Mouse (Mus musculus) left cerebral cortex, postnatal 4 days (tissue): ENCODE results near the gene Sh3bp5l. TPM values are rescaled to one million over a fixed set of nuclear protein-coding genes. Genes with fewer than 3 reads are reported as not detected.
"Not testable (repeated sequence)": the region's sequence is repeated elsewhere in the genome, so short reads cannot be mapped to it uniquely, and the experiment has no call there.

ENCODE experiments used
- DNase-seq: peaks from one replicate; pipeline ENCODE4 v3.0.0-alpha.2; 2022
- intact Hi-C: fragments of 180-260 bp; cut with DNase I; formaldehyde crosslinking; loops from one replicate; pipeline ENCODE4 v1.15.1; 2025
- total RNA-seq, 2 experiments: library from RNA; stranded (reverse); gene quantifications; 2 replicates each; pipeline ENCODE4 v1.2.3; 2021

Gene Sh3bp5l
- total RNA-seq, 2 experiments from 2014 or later: 44.2 to 48.8 TPM

DNA sequence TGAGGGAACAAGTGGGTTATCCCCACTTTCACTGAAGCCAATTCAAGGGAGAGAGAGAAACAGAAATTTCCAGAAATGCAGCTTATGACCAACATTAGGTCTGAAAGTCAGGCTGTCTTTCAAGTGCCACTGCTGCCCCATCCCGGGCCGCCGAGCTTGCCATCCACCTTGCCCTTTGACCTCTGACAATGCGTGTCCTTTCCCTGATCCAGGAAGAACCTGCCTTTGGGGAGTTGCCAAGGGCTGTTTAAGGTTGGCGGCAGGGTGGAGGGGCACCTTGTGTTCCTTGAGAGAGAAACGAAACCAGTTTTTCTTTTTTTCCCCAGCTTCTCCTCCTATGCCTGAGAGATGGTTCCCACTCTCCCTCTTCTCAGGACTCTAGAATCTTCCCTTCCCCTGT lies 35.7 kb downstream of the Sh3bp5l start:
- intact Hi-C loops, DNase-seq: not testable (repeated sequence)

DNA sequence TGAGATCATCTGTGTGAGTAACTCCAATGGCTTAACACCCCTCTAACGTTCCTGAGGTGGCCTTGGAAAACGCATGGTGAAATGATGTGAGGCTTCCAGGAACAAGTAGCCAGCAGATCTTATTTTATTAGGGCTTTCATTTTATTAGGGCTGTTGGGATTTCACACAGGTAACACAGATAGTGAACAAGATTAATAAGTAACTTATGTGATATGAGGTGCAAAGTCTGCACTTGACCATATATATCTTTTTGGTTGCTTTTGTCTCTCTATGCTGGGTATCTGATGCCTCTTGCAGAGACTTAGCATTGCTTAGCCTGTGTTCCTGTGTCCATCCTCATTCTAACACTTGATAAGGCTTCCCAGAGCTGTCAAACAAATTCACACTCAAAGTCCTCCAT lies 46.7 kb downstream of the Sh3bp5l start:
- DNase-seq: no peak
- intact Hi-C loops: no loop called here

DNA sequence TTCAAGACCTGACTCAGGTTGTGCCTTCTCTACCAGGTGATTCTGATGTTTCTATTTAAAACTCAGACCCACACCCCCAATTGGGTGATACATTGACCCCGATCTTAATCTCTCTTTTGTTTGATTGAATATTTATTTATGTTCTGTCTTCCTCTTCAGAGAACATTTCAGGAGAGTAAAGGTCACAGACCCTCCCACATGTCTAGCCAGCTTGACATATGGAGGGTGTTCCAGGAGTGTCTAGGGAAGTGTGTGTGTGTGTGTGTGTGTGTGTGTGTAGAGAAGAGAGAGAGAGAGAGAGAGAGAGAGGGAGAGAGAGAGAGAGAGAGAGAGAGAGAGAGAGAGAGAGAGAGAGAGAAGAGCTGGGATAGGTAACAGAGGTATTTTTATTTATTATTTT lies 47.2 kb downstream of the Sh3bp5l start:
- intact Hi-C loops: no loop called here
- no peak for DNase-seq

DNA sequence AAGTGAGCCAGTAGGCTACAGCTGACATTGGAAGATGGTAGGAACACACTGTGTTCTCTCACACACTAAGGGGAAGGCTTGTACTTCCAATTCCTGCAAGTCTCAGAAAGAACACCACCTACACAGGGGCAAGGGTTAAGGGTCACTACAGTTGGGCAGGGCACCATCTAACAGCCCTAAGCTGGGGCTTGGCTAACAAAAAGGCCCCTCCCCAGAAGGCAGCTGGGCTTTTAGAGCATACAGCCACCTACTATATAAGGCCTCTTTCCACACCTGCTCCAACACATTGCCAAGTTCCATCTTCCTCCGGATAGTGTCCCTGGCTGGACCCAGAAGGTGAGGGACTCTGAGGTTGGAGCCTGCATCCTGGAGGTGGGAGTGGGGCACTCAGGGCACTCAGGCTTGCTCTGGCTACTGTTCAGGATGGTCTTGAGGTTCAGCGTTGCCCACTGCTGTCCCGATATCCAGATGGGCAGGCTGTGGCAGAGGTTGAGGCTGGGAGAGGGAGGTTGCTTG lies 48.3 kb downstream of the Sh3bp5l start, which contains the start of gene Lypd8:
TSS of gene Lypd8 (plus strand) at position 281 of the 516 bp plus-strand sequence.
- DNase-seq: no peak
- intact Hi-C loops: no loop called here

DNA sequence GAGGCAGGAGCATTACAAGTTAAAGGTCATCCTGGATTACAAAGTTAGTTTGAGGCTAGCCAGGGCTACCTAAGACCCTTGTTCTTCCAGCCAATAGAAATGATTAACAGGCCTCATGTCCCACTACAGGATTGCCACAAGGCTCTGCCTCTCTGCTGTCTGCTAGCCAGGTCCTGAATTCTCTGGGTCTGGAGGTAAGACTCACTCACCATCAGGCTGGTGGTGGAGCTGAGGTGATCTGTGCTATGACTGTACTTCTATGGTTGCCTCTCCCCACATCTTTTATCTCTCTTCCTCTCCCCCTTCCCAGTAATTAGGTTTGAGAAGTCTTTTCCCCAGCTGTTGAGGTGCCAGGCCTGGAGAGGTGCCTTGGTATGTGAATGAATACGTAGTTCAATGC lies 49.0 kb downstream of the Sh3bp5l start:
- DNase-seq: no peak
- intact Hi-C loops: no loop called here

DNA sequence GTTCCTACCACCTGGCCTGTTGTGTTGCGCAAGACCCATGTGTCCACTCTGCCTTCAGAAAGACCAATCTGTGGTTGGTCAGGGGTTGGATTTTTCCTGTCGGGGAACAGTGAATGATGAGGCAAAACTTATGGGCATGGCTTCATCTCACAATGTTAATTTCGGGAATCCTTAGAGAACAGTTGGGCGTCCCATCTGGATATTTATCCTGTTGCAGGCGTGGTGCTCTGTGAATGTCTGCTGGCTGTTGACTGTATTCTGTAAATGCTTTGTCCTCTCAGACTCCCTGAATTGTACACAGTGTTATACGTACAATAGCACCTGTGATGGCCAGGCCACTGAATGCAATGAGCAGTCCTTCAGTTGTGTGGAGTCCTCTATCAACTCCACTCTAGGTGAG lies 51.9 kb downstream of the Sh3bp5l start:
- intact Hi-C loops: no loop called here
- DNase-seq: no peak

Other genes with a start within 250 kb of the Sh3bp5l start
- gene Gm12248, start 237.6 kb upstream of the Sh3bp5l start, total RNA-seq: not detected
- 10 to 100 TPM; 58.3 to 62.8 TPM for gene Cnot8, start 226.6 kb upstream of the Sh3bp5l start, total RNA-seq
- gene Gemin5, start 162.2 kb upstream of the Sh3bp5l start, total RNA-seq: 10 to 100 TPM; 21.3 to 22.0 TPM
- gene Mrpl22, start 159.1 kb upstream of the Sh3bp5l start, total RNA-seq: 10 to 100 TPM; 37.6 to 37.9 TPM
- gene Igtp, start 131.2 kb upstream of the Sh3bp5l start, total RNA-seq: under 1 TPM; 0.66 to 0.79 TPM
- 1 to 10 TPM in 1 of 2 experiments, under 1 TPM in 1; 0.79 to 1.2 TPM for gene Irgm2, start 131.1 kb upstream of the Sh3bp5l start, total RNA-seq
- not detected for gene 4930438A08Rik, start 55.9 kb upstream of the Sh3bp5l start, total RNA-seq
- gene Zfp692, start 23.7 kb upstream of the Sh3bp5l start, total RNA-seq: 10 to 100 TPM; 30.4 to 32.2 TPM
- gene Zfp672, start 385 bp upstream of the Sh3bp5l start, total RNA-seq: 10 to 100 TPM; 43.5 TPM
- not detected for gene Lypd8, start 48.3 kb downstream of the Sh3bp5l start, total RNA-seq
- not detected for gene 1810065E05Rik, start 90.4 kb downstream of the Sh3bp5l start, total RNA-seq
- gene Gm12253, start 101.8 kb downstream of the Sh3bp5l start, total RNA-seq: not detected
- gene Lypd9, start 122.2 kb downstream of the Sh3bp5l start, total RNA-seq: not detected
- not detected for gene Olfr30, start 131.5 kb downstream of the Sh3bp5l start, total RNA-seq
- gene Olfr332, start 161.8 kb downstream of the Sh3bp5l start, total RNA-seq: not detected
- gene Olfr331, start 171.8 kb downstream of the Sh3bp5l start, total RNA-seq: not detected
- not detected for gene Olfr330, start 204.1 kb downstream of the Sh3bp5l start, total RNA-seq
- gene Olfr329-ps, start 215.7 kb downstream of the Sh3bp5l start, total RNA-seq: not detected
- under 1 TPM; 0.12 to 0.34 TPM for gene Olfr328, start 224.9 kb downstream of the Sh3bp5l start, total RNA-seq
- not detected for gene Olfr224, start 239.8 kb downstream of the Sh3bp5l start, total RNA-seq
- not detected for gene Olfr325, start 247.0 kb downstream of the Sh3bp5l start, total RNA-seq